Mouse (Mus musculus) liver, embryonic 12.5 days (tissue): ENCODE measurements at regions not wholly inside any gene's neighbourhood (a gene's known extent, or its start where the extent isn't known, plus 50 kb on each side); places are given as distances from the start of the nearest gene placed in this dataset.

Experiments
- ATAC-seq: fragments of 200-750 bp; cut with Nextera tagmentation; 2 replicates; pipeline ENCODE4 v1.8.0; 2017; ENCODE audit warnings: moderate number of reproducible peaks, mild to moderate bottlenecking, moderate library complexity
- H3K27ac ChIP-seq: fragments of 300-500 bp; sonication (generic); 2 replicates; pipeline ENCODE4 v1.5.1; 2016; ENCODE audit warnings: mild to moderate bottlenecking
- H3K27me3 ChIP-seq: fragments of 300-500 bp; sonication (generic); replicated peaks from 2 replicates; pipeline ENCODE4 v1.6.1; 2016; ENCODE audit warnings: mild to moderate bottlenecking, moderate library complexity
- H3K36me3 ChIP-seq: fragments of 300-500 bp; sonication (generic); 2 replicates; pipeline ENCODE4 v1.6.1; 2016; ENCODE audit warnings: mild to moderate bottlenecking, moderate library complexity
- H3K4me1 ChIP-seq: fragments of 300-500 bp; sonication (generic); 2 replicates; pipeline ENCODE4 v1.6.1; 2016
- H3K4me2 ChIP-seq: fragments of 300-500 bp; sonication (generic); 2 replicates; pipeline ENCODE4 v1.6.1; 2016; ENCODE audit warnings: mild to moderate bottlenecking, moderate library complexity
- H3K4me3 ChIP-seq: fragments of 300-500 bp; sonication (generic); 2 replicates; pipeline ENCODE4 v1.5.1; 2016; ENCODE audit warnings: mild to moderate bottlenecking, moderate library complexity
- H3K9ac ChIP-seq: fragments of 300-500 bp; sonication (generic); 2 replicates; pipeline ENCODE4 v1.6.1; 2016; ENCODE audit warnings: mild to moderate bottlenecking, moderate library complexity
- H3K9me3 ChIP-seq: fragments of 300-500 bp; sonication (generic); replicated peaks from 2 replicates; pipeline ENCODE4 v1.6.1; 2016; ENCODE audit warnings: mild to moderate bottlenecking, moderate library complexity
- WGBS: fragments of 180-500 bp; shearing (Covaris S2); methylation state at CpG from one replicate; pipeline ENCODE4 v1.1.7; 2016; ENCODE audit not compliant: insufficient replicate concordance; 5-methylcytosine and 5-hydroxymethylcytosine counted together

DNA sequence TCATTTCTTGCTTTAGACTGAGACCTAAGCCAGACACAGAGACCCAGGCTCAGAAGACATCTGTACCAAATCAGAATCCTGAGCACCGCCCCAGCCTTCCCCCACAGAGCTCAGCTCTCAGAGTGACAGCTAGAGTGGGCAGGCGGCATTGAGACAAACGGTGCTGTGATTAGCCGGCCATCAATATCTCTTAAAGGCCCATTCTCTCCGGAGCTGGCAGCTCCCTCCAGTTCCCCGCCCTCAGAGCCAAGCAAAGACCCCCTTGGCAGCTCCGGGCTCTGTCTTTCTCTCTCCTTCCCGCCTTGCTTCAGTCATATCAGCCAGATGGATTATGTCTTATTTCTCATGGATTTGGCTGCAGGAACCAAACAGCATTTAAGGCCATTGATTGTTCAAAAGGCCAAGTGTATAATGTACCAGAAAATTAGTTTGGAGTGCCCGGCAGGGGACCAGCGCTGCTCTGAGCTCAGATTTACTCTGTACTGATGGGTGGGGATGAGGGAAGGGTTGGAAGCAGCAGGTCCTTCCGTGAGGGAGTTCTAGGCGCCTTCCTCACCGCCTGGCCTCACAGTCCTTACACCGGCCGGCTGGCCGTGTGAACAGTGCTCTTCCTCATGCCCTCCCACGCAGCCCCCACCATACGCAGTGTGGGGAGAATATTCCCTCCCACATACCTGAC is 109.0 kb upstream of the Thy1 start:
- H3K27ac ChIP-seq, result no peak overlapping the region
- H3K9me3 ChIP-seq, result no peaks in the 10 kb centered on the region
- ATAC-seq, result 0 out of 2 replicates have a peak, but pooled peaks have one; percentile 32
- WGBS, result 32% methylated on average over 18 of the region's 18 CpGs
- H3K9ac ChIP-seq, result no peak overlapping the region
- H3K4me1 ChIP-seq, result peaks cover 3% of the 10 kb centered on the region; the same call in 1 of the 2 replicates
- no peak overlapping the region for H3K4me3 ChIP-seq
- no peaks in the 10 kb centered on the region for H3K27me3 ChIP-seq
- H3K36me3 ChIP-seq, result no peaks in the 10 kb centered on the region
- no peak overlapping the region for H3K4me2 ChIP-seq

DNA sequence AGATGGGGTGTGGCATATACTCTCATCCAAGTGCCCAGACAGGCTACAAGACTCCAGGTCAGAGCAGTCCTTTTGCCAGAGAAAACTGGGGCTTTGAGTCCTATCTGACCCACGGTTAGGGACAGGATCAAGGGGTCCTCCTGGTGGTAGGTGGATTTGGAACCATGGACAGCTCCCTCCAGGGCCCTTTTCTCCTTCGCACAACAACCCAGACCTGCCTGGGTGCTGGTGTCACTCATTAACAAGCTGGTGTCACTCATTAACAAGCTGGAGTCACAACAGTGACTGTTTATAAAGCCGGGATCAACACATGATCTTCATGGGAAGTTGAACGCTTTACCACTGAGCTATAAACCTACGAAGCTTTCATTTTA is 108.5 kb upstream of the Thy1 start:
- peaks cover 3% of the 10 kb centered on the region; the same call in 1 of the 2 replicates for H3K4me1 ChIP-seq
- no peak overlapping the region for H3K9ac ChIP-seq
- H3K4me2 ChIP-seq, result no peak overlapping the region
- H3K9me3 ChIP-seq, result no peaks in the 10 kb centered on the region
- no peaks in the 10 kb centered on the region for H3K27me3 ChIP-seq
- no peak overlapping the region for H3K27ac ChIP-seq
- WGBS, result 10% methylated on average over 5 of the region's 5 CpGs
- 0 out of 2 replicates have a peak, but pooled peaks have one; percentile 24 for ATAC-seq
- no peaks in the 10 kb centered on the region for H3K36me3 ChIP-seq
- no peak overlapping the region for H3K4me3 ChIP-seq

DNA sequence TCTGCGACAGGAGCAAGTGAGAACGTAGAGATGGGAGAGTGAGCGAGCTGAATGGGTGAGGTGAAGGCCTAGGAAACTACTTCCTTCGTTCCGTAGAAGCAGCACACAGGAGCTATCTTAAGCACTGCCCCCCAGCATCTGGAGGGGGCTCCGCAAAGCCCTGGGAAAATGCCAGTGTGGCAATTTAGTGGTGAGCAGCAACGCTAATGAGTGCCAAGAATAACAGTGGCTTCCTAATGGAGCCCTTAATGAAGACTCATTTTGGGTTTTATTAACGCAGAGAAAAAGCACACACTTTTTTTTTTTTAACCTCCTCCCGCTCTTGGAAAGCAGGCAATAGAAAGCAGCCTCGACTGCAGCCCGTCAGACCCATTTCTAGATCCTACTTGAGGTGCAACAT is 103.8 kb upstream of the Thy1 start:
- no peaks in the 10 kb centered on the region for H3K36me3 ChIP-seq
- 58% methylated on average over 11 of the region's 11 CpGs for WGBS

DNA sequence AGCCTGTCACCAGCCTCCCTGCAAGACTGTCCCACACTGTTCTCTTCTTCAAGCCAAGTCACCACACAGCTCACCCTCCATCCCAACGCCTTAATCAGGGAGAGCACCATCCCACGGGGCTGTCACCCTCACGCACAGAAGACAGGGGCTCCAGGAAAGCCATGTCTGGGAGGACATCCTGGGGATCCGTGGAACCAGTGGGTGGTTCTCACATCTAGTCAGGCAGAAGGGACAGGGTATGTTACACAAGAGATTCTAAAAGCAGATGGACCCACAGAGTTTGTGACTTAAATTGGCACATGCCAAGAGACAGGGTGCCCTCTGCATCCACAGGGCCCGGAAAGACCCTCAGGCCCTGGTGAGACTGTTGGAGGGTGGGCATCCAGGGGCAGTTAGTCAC is 101.0 kb upstream of the Thy1 start:
- Histone ChIP-seq H3K4me2 (no peak overlapping the region), H3K9ac (no peak overlapping the region), H3K9me3 (no peaks in the 10 kb centered on the region), H3K4me3 (no peak overlapping the region), H3K36me3 (no peaks in the 10 kb centered on the region), H3K4me1 (no peaks in the 10 kb centered on the region), H3K27ac (no peak overlapping the region), H3K27me3 (no peaks in the 10 kb centered on the region)
- no peak for ATAC-seq
- 58% methylated on average over 5 of the region's 5 CpGs for WGBS

More for the DNA sequence above, 103.8 kb upstream of the Thy1 start:
- Histone ChIP-seq H3K4me3 (no peak overlapping the region), H3K27me3 (no peaks in the 10 kb centered on the region), H3K9me3 (no peaks in the 10 kb centered on the region), H3K4me1 (peaks cover 2% of the 10 kb centered on the region; the same call in 1 of the 2 replicates), H3K4me2 (no peak overlapping the region), H3K9ac (no peak overlapping the region), H3K27ac (no peak overlapping the region)
- ATAC-seq, result no peak

DNA sequence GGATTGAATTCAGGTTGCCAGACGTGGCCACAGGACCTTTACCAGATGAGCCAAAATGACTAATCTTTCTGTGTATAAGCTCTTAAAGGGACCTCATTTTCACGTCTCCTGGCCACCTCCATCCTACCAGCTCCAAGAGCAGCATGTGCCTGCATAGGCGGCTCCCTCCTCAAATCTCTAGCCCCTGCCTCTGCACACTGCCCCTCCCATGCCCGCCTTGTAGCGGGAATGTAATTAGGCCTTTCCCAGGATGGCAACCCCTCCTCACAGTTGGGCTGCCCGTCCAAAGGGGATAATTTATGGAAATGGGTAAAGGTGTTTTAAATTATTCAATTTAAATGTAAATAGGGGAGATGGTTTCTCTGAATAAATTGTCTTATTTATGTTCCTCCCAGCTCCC is 99.7 kb upstream of the Thy1 start:
- Histone ChIP-seq H3K4me1 (no peaks in the 10 kb centered on the region), H3K9me3 (no peaks in the 10 kb centered on the region), H3K4me3 (no peak overlapping the region), H3K9ac (no peak overlapping the region), H3K27me3 (no peaks in the 10 kb centered on the region), H3K36me3 (no peaks in the 10 kb centered on the region), H3K4me2 (no peak overlapping the region), H3K27ac (no peak overlapping the region)
- no peak for ATAC-seq
- 35% methylated on average over 6 of the region's 6 CpGs for WGBS

DNA sequence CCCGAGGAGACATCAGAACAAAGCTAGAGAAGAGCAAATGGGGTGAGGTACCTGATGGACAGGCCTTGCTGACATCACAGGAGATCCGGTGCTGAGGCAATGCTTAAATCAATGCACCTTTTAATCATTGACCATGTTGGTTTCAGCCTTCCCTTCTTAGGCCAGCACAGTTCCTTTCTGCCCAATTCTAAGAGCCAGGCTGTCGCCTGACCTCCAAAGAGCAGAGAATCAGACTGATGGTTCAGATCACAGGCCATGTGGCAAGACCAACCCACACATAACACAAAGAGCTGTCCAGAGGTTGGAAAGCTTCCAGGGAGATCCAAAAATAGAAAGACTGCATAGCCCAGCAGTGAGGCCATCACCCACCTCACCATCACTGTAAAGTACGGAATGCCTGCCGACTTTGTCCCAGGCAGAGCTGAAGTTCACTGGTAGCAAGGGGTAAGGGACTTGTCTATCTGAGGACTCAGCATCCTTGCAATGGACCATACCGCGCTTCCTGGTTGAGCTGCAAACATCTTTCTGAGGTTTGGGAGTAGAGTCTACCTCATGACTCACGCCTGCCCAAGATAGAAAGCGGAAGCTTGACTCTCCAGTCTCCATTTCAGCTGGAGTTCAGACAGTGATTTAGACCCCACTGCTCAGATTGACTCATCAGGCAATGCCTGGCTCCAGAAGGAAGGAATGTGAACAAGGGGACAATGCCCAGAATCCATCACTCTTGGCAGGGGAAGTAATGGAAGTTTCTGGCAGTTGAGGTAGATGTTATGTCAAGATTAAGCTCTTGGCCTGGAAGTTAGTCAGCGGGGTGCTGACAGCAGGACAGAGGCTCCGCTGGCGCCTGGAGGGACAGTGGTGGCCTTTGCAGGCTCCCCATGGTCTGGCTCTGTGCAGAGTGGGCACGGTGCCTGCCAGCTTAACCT is 98.1 kb upstream of the Thy1 start:
- no peak overlapping the region for H3K4me2 ChIP-seq
- H3K36me3 ChIP-seq, result no peaks in the 10 kb centered on the region
- no peaks in the 10 kb centered on the region for H3K27me3 ChIP-seq
- ATAC-seq, result peak; percentile 65
- no peaks in the 10 kb centered on the region for H3K9me3 ChIP-seq
- H3K27ac ChIP-seq, result peak overlapping the region; percentile 27; the same call in 1 of the 2 replicates
- 55% methylated on average over 13 of the region's 13 CpGs for WGBS
- H3K4me3 ChIP-seq, result no peak overlapping the region
- no peaks in the 10 kb centered on the region for H3K4me1 ChIP-seq
- H3K9ac ChIP-seq, result no peak overlapping the region

DNA sequence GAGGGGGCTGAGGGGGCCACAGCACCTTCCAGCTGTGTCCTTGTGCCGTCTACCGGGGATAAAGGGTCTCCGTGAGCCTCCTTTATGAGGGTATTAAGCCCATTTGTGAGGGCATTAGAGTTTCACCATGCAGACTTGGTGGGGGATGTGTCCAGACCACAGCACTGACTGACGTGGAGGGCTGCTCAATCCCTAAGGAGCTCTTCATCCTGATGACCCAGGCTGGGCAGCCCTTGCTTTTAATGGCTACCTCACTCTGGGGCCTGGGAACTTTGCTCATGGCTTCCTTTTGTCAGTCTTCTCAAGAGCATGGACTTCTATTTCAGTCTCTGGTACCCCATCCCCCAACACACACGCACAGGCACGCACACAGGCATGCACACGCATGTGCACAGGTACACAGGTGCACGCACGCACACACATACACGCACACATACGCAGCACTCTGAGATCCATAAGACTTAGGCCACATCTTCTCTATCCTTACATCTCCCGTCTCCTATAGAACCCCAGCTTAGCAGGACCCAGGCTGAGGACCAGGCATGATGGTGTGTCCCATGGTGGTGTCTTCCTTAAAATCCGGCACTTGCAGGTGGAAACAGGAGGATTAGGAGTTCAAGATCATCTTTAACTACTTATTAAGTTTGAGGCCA is 97.1 kb upstream of the Thy1 start:
- Histone ChIP-seq H3K36me3 (no peaks in the 10 kb centered on the region), H3K27me3 (no peaks in the 10 kb centered on the region), H3K4me2 (no peak overlapping the region), H3K27ac (no peak overlapping the region), H3K4me1 (no peaks in the 10 kb centered on the region), H3K4me3 (no peak overlapping the region), H3K9ac (no peak overlapping the region), H3K9me3 (no peaks in the 10 kb centered on the region)
- no peak for ATAC-seq
- WGBS, result 75% methylated on average over 13 of the region's 13 CpGs

DNA sequence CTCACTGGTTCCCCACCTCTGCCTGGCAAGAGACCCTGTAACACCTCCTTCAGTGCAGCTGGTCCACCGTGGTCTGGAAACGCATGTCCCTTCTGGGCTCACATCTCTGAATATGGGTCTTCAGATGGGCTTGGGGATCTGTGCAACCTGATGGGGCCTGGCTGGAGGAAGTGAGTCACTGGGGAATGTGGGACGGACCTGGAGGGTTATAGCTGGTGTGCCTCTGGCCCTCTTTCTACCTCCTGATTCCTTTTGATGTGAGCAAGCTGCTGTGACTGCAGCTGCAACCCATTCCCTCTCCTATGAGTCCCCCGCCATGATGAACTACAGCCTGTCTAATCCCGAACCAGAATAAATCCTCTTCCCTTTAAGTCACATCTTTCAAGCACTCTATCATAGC is 96.1 kb upstream of the Thy1 start:
- no peaks in the 10 kb centered on the region for H3K9me3 ChIP-seq
- 57% methylated on average over 5 of the region's 5 CpGs for WGBS
- H3K4me1 ChIP-seq, result no peaks in the 10 kb centered on the region
- H3K9ac ChIP-seq, result no peak overlapping the region
- H3K36me3 ChIP-seq, result no peaks in the 10 kb centered on the region
- H3K27me3 ChIP-seq, result no peaks in the 10 kb centered on the region
- no peak overlapping the region for H3K4me3 ChIP-seq
- H3K4me2 ChIP-seq, result no peak overlapping the region
- no peak overlapping the region for H3K27ac ChIP-seq
- ATAC-seq, result no peak

DNA sequence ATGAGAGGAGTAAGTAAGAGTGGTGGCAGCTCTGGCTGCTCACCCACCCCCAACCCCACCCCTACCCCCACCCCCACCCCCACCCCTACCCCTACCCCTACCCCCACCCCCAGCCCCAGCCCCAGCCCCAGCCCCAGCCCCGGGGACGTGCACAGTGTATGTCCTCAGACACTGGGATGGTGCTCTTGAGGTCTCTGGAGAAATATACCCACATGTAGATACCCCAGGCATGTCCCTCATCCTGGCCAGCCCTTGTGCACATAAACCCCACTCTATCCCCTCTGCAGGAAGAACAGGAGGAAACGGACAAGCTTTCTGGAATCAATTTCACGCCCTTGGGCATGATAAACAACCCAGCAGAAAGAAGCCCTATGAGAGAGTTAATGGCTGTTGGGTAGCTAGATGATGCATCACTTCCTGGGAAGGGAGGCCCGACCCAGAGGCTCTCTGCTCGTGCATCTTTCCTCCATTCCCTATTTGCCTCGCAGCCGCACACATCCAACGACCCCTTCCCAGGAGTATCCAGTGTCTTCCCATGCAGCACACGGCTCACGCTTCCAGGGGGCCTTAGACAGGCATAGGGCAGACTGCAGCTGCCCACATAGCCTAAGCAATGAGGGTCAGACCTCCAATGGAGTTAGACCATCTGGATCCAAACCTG is 95.6 kb upstream of the Thy1 start:
- H3K4me2 ChIP-seq, result no peak overlapping the region
- H3K9me3 ChIP-seq, result no peaks in the 10 kb centered on the region
- H3K36me3 ChIP-seq, result no peaks in the 10 kb centered on the region
- H3K4me3 ChIP-seq, result no peak overlapping the region
- 50% methylated on average over 11 of the region's 11 CpGs for WGBS
- ATAC-seq, result no peak
- no peaks in the 10 kb centered on the region for H3K27me3 ChIP-seq
- no peaks in the 10 kb centered on the region for H3K4me1 ChIP-seq
- H3K27ac ChIP-seq, result no peak overlapping the region
- no peak overlapping the region for H3K9ac ChIP-seq

DNA sequence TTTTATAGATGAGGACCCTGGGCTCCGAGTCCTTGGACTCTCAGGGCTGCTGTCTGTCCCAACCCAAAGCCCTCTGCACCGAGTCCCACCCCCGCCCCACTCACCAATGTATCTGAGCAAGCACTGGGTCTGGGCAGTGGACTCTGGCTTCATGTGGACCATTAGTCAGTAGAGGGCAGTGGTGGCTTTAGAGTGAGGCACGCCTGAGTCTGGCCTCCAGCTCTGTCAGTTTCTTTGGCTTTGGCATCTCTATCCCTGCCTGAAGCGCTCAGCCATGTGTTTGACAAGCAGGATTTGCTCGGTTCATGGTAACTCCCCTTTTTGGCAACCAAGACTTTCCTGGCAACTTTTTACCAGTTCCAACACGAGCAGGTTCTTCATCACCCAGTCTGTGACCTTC is 90.1 kb upstream of the Thy1 start:
- no peak overlapping the region for H3K4me3 ChIP-seq
- WGBS, result 29% methylated on average over 7 of the region's 7 CpGs
- H3K9ac ChIP-seq, result no peak overlapping the region
- H3K9me3 ChIP-seq, result no peaks in the 10 kb centered on the region
- H3K36me3 ChIP-seq, result no peaks in the 10 kb centered on the region
- no peaks in the 10 kb centered on the region for H3K4me1 ChIP-seq
- no peak overlapping the region for H3K4me2 ChIP-seq
- H3K27me3 ChIP-seq, result 0 out of 2 replicates have a peak, but pooled peaks cover 3% of the 10 kb centered on the region
- no peak for ATAC-seq
- H3K27ac ChIP-seq, result no peak overlapping the region

DNA sequence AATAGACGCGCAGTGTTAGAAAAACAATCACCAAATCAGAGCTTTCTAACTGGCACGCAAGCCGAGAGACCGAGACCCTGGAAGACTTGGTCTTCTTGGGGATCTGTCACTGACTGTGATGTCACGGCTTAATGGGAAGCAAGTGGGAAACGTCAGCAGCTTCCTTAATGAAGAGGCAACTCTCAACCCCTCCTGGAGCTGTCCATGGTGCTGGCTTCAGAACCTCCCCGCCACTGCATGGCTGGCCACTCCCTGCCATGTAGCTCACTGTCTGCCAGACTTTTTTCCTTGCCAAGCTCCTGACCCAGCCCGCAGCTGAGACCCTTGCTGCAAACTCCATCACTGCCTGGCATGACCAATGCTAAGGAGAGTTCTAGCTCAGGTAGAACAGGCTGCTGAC is 83.6 kb upstream of the Thy1 start:
- ATAC-seq, result no peak
- WGBS, result 26% methylated on average over 9 of the region's 9 CpGs
- H3K9me3 ChIP-seq, result no peaks in the 10 kb centered on the region
- H3K27me3 ChIP-seq, result no peaks in the 10 kb centered on the region
- no peak overlapping the region for H3K9ac ChIP-seq
- no peak overlapping the region for H3K4me2 ChIP-seq
- H3K27ac ChIP-seq, result no peak overlapping the region
- no peaks in the 10 kb centered on the region for H3K4me1 ChIP-seq
- H3K36me3 ChIP-seq, result no peaks in the 10 kb centered on the region
- H3K4me3 ChIP-seq, result no peak overlapping the region
